Mouse (Mus musculus) cerebellum, adult 8-10 months (tissue): ENCODE results near the gene Ear6.
"Not testable (repeated sequence)": the region's sequence is repeated elsewhere in the genome, so short reads cannot be mapped to it uniquely, and the experiment has no call there.

Source experiments
- DNase-seq: peaks from one replicate; pipeline ENCODE4 v3.0.0; 2022

Gene Ear6

DNA sequence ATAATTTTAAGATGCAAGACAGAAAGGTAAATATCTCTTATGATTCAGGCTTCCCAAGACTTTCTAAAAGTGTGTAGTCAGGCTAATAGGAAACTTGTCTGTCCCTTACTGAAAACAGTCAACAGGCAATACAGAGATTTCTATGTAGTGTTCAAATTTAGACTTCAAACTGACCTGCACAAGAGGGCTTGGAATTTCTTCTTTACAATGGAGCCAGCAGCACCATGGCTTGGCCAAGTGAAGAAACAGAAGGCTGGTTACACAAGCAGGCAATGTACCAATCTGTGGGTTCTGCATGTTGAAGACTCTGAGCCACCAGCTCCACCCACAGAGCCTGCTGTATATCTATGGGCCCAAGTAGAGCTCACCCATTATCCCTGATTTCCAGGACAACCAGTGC, at the start of gene Ear6:
Gene Ear6, plus strand, starts transcription at position 301 of the 400 bp plus-strand sequence.
- DNase-seq, result no peak

GRCm38 (mm10) chr14:51826625-51827024, 26.9 kb upstream of the Ear6 start:
- no peak for DNase-seq

- DNase-seq, result not testable (repeated sequence)
Measured at GRCm38 (mm10) chr14:51827842-51828241, 25.7 kb upstream of the Ear6 start.

DNA sequence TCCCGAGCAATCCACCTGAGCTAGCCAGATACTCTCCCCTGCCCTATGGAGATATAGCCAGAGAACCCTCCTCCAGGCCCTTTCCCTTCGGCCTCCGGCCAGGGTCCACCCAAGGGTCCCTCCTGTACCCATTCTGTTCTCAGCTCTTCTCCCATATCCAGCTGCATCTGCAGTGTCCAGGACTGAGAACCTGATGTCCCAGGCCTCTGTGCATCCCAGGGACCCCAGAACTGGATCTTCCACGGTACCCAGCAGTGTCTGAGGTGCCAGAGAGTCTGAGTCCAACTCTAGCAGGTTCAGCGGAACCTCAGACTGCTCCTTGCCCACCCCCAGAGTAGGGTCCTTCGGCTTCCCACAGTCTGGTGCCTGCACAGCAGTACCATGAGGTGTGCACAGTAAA, 24.3 kb upstream of the Ear6 start:
- DNase-seq, result no peak

DNA sequence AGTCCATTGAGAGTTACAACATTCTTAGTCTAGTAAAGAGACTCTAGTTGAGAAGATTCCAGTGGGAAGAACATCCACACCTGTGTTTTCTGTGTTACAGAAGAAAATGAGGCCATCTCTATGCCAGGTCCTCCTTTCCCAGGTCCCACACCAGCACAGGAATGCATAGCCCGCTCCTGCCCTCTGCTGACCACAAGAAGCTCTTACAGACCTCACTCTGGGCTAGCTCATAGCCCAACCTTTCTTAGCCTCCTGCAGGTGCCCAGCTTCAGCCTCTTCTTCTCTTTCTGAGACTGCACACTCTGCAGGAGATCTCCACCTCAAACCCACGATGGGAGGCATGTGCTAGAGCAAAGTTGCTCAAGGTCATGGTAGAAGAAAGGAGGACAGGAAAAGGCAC, 15.0 kb upstream of the Ear6 start:
- not testable (repeated sequence) for DNase-seq

DNA sequence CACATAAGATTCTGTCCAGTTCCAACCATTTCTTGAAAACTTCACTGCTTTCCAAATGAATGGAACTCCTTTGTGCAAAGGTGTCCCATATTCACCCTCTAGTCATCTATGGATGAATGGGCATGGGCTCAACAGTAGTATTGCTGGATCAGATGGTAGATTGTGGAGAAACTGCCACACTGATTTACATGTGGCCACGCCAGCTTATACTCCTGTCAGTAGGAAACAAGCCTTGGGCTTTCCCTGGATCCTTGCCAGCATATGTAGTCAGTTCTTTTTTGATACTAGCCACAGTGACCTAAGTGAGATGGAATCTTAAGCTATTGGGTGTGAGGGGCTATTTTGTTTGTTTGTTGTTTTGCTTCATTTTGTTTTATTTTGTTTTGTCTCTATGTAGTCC, 11.2 kb upstream of the Ear6 start:
- DNase-seq, result no peak

DNA sequence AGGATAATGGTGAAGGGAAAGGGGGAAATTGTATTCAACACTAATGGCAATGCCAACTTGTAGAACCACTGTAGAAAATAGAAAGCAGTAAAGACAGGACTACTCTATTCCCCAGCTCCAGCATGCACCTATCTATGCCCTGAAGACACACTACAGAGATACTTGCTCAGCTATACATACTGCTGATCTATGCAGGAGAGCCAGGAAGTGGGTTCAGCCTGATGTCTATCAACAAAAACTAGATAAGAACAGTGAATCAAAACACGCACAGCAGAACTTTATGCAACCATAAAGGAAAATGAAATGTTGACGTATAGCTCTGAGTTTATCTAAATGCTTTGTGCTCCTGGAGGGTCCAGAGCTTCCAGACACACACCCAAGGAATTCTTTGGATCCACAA, 10.7 kb upstream of the Ear6 start:
- DNase-seq, result no peak

DNA sequence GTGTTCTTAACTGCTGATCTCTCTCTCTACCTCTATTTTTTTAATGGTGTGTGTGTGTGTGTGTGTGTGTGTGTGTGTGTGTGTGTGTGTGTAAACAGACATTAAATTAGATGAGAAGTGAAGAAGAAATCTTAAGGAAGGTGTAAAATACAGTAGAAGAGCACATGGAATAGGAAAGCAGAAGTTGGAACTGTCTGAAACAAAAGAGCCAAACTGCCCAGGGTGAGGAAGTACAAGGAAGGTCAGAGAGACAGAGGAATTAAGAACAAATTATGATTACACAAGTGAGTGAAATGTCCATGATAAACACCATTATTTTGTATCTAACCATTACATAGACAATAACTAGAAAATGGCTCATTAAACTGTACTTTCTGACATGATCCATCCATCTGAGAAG, 9.6 kb upstream of the Ear6 start:
- no peak for DNase-seq

- DNase-seq, result no peak
Measured at GRCm38 (mm10) chr14:51846566-51846965, 6.9 kb upstream of the Ear6 start.

DNA sequence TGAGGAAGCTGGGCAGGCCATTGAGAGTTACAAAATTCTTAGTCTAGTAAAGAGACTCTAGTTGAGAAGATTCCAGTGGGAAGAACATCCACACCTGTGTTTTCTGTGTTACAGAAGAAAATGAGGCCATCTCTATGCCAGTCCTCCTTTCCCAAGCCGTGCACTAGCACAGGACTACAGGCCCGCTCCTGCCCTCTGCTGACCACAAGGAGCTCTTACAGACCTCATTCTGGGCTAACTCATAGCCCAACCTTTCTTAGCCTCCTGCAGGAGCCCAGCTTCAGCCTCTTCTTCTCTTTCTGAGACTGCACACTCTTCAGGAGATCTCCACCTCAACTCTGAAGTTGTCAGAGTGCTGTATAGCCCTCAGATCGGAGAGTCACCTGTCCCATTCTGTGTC, 2.5 kb upstream of the Ear6 start:
- not testable (repeated sequence) for DNase-seq

GRCm38 (mm10) chr14:51855280-51855679, 1.8 kb downstream of the Ear6 start:
- not testable (repeated sequence) for DNase-seq

- not testable (repeated sequence) for DNase-seq
Measured at GRCm38 (mm10) chr14:51863603-51864002, 10.1 kb downstream of the Ear6 start.

- no peak for DNase-seq
Measured at GRCm38 (mm10) chr14:51870756-51871155, 17.3 kb downstream of the Ear6 start.

DNA sequence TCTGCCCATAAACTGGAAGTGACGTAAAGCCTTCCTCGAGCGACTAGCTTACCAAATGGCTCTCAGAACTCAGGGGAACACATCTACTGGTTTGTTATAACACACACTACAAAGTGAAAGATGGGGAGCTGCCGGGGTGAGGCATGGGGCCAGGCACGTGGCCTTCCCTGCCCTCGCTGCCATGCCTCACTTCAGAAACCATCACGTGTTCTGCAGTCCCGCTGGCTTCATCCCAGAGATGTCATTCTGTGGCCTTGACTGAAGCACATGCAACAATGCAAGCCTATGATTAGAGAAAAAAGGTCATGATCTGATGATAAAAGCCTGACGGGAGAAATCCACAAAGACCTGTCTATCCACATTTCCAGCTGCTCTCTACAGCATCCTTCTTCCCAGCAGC, 18.2 kb downstream of the Ear6 start:
- DNase-seq, result no peak

DNA sequence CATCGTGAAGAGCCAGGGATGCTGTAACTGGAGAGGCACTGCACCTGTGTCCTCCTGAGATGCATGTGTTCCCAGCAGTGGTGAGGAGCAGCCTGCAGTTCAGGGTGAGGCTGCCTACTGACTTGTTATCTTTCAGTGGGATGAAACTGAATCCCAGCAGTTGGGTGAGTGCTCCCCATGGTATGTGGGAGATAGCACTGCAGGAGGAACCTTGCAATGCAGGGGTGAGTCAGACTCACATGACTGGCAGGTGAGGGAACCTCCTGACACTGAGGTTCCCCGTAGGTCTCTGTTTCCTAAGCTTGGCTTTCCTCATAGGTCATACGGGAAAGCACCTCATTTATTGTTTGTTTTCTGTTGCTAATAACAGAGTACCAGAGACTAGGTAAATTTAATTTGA, 24.0 kb downstream of the Ear6 start:
- no peak for DNase-seq

DNA sequence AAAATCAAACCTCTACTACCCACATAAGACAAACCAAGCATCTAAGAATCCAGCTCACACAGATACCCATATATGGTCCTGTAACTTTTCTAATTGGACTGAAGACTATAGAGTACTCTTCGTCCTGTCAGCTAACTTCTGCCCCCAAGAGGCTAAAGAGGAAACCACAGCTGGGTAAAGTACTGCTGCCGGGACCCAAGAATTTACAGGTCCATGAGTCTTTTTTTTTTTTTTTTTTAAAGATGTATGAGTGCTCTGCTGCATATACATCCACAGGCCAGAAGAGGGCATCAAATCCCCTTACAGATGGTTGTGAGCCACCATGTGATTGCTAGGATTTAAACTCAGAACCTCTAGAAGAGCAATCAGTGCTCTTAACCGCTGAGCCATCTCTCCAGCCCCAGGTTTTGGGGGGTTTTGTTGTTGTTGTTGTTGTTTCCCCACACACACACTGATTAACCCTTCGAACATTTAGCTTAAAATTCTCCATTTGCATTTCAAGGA, 30.1 kb downstream of the Ear6 start:
- DNase-seq, result peak; percentile 55

GRCm38 (mm10) chr14:51884031-51884544, 30.6 kb downstream of the Ear6 start:
- no peak for DNase-seq

DNA sequence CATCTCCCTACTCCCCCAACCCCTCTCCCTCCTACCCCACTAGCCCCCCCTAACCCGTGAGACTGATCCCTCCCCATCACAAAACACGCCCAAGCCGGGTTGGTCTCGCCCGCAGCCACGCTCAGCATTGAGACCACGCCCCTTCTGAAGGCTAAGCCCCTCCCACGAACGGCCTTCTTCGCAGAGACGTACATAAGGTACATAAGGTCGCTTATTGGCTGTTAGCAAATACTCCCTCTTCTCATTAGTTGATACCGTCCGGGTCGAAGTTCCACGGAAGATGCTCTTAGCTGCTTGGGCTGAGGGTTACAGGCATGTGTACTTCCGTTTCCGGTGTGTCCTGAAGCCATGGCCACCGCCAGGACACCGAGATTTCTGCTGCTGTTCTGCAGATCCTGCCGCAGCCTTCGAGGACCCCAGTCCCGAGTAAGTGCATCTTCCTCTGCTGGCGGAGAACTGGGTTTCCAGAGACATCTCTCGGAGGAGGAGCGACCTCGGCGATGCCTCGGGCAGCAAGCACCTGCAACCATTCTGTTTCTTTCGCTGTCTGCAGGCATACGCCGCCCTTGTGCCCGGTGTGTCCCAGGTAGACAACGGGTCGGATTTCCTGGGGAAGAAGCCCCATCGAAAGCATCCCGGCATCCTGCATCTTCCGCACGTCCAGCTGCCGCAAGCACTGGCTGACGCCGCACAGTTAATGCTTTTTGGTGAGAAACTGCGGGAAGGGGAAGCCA, 31.3 kb downstream of the Ear6 start, which contains the start of gene Mettl17:
Gene Mettl17, plus strand, starts transcription at position 245 of the 734 bp plus-strand sequence.
- peak; percentile 88 for DNase-seq

DNA sequence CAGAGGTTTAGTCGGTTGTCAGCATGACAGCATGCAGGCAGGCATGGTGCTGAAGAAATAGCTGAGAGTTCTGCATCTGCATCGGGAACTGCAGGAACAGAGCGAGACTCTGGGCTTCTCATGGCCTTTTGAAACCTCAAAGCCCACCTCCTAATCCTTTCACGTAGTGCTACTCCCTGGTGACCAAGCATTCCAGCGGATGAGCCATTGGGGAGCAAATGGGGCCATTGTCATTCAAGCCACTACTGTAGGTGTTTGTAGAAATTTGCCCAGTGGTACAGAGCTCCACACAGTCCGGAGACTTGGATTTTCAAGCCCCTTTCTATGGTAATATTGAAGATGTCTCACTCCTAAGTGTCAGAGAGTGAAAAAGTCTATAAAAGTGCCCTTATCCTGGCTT, 32.6 kb downstream of the Ear6 start:
- DNase-seq, result no peak

DNA sequence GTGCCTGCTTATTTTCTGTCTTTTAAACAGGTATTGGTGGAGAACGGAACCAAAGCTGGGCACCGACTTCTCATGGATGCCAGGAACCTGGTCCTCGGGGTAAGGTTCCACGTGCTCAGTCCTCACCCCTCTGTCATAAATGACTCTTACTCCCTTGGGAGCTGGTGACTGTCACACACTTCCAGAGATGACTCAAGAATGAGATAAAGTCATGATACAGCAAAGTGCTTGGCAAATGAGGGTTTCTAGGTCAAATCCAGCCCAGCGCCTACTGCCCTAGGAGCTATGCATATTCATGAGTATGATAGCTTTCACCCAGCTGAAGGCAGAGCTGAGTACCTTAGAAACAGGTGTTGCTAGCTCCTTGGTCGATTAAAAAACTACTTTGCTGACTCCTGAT, 36.3 kb downstream of the Ear6 start:
- DNase-seq, result no peak

GRCm38 (mm10) chr14:51892191-51892939, 38.9 kb downstream of the Ear6 start, which contains the start of gene Slc39a2:
TSS of gene Slc39a2 (plus strand) at chr14:51892889.
- DNase-seq, result no peak

- DNase-seq, result no peak
Measured at GRCm38 (mm10) chr14:51893094-51893794, 39.7 kb downstream of the Ear6 start.

DNA sequence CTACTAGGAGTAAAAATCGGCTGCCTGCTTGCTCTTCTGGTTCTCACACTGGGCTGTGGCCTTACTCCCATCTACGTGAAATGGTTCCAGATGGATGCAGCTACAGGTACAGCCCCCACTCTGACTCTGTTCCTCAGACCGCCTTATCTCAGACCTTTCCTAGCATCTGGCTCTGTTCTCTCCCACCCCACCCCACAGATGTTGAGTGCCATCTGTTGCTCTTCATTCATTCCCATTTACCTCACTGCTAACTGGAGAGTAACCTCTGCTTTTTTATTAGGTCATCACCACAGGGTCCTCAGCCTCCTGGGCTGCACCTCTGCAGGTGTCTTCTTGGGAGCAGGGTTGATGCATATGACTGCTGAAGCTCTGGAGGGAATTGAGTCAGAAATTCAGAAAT, 40.3 kb downstream of the Ear6 start:
- no peak for DNase-seq
